In genomic region chr8:111252487-111253112, GRCm38 (mm10) we compare ENCODE assay signal across 19 mouse cellular contexts. TPM values are rescaled to one million over a fixed set of nuclear protein-coding genes. Genes with fewer than 3 reads are reported as not detected.
DNase-seq lines count a peak whose midpoint lies in the region; ATAC-seq lines count a peak whose summit lies in the region.
"Had no signal": no experiment of that assay in that cellular context is flagged by ENCODE, and none has a peak within 500 bp of the region (broad histone marks: within the 10 kb centered on the region; RNA-seq: fewer than 3 reads in every experiment).

No protein-coding gene starts in this region.

- ATAC-seq in kidney, embryonic 16.5 days (ENCODE audit: low FRiP score, low TSS enrichment), result peak; percentile 31; the same call in 1 of the 2 replicates
- peak; percentile 70 for ATAC-seq in liver, embryonic 12.5 days
- ATAC-seq in megakaryocyte-erythroid progenitor cell, adult 5-6 weeks (replicated peaks; ENCODE audit: low FRiP score, low TSS enrichment, poor library complexity, severe bottlenecking), result peak; percentile 91
- ATAC-seq: inflammation-experienced regulatory T-cells, adult 6 months had no signal

- no peak for DNase-seq in kidney, postnatal 14 days
- peak; percentile 34 for DNase-seq in c-Kit-positive CD71-positive TER-119-positive erythroid progenitor cells, embryonic 14.5 days (ENCODE audit: low spot score)
- DNase-seq in cerebellum, adult 11 months, result no peak
- DNase-seq in left cerebral cortex, adult 8-10 months (ENCODE audit: low spot score in 2 of 2), result no peak
- DNase-seq in cerebellum, adult 9-10 months, result no peak
- DNase-seq: cerebellum, postnatal 10 days; gastrocnemius, adult 2 months; heart, postnatal 10 days; lung, embryonic 14.5 days; midbrain, embryonic 14.5 days had no signal

- H3K4me3 ChIP-seq in kidney, embryonic 16.5 days (ENCODE audit: low read length), result no peak overlapping the region
- H3K4me3 ChIP-seq in liver, embryonic 12.5 days, result no peak overlapping the region
- H3K4me3 ChIP-seq: forebrain, embryonic 10.5 days; gastrocnemius, adult 2 months; limb, embryonic 12.5 days; myocyte had no signal

- peaks cover 8% of the 10 kb centered on the region for H3K4me1 ChIP-seq in kidney, embryonic 16.5 days (ENCODE audit: insufficient read depth, low read length)
- H3K4me1 ChIP-seq in liver, embryonic 12.5 days, result peaks cover 37% of the 10 kb centered on the region

- no peak overlapping the region for H3K9ac ChIP-seq in kidney, embryonic 16.5 days (replicated peaks; ENCODE audit: low read length)
- H3K9ac ChIP-seq in liver, embryonic 12.5 days, result no peak overlapping the region
- H3K9ac ChIP-seq: limb, embryonic 12.5 days; lung, embryonic 14.5 days had no signal

- peaks cover 5% of the 10 kb centered on the region; the same call in 1 of the 2 replicates for H3K36me3 ChIP-seq in kidney, embryonic 16.5 days (ENCODE audit: insufficient read depth, low read length)
- peaks cover 7% of the 10 kb centered on the region for H3K36me3 ChIP-seq in liver, embryonic 12.5 days

- H3K9me3 ChIP-seq in kidney, embryonic 16.5 days (ENCODE audit: low read length), result no peaks in the 10 kb centered on the region
- no peaks in the 10 kb centered on the region for H3K9me3 ChIP-seq in liver, embryonic 12.5 days (replicated peaks)
- H3K9me3 ChIP-seq: forebrain, embryonic 10.5 days; limb, embryonic 12.5 days had no signal

- H3K27ac ChIP-seq in kidney, embryonic 16.5 days (ENCODE audit: low read length), result no peak overlapping the region
- H3K27ac ChIP-seq in liver, embryonic 12.5 days, result 0 out of 2 replicates have a peak overlapping the region, but pooled peaks have one; percentile 5
- H3K27ac ChIP-seq: forebrain, embryonic 10.5 days; gastrocnemius, adult 2 months; limb, embryonic 12.5 days had no signal

- H3K27me3 ChIP-seq in kidney, embryonic 16.5 days (ENCODE audit: insufficient read depth, low read length), result no peaks in the 10 kb centered on the region
- no peaks in the 10 kb centered on the region for H3K27me3 ChIP-seq in liver, embryonic 12.5 days (replicated peaks)
- H3K27me3 ChIP-seq: CH12.LX; limb, embryonic 12.5 days had no signal

- no peak overlapping the region for H3K4me2 ChIP-seq in kidney, embryonic 16.5 days (replicated peaks; ENCODE audit: low read depth, low read length)
- H3K4me2 ChIP-seq in liver, embryonic 12.5 days, result peak overlapping the region; percentile 20
- H3K4me2 ChIP-seq: heart, embryonic 11.5 days; limb, embryonic 12.5 days; lung, embryonic 14.5 days had no signal

- WGBS in kidney, embryonic 16.5 days, result 60% methylated on average over 4 of the region's 4 CpGs
- WGBS in liver, embryonic 12.5 days (ENCODE audit: insufficient replicate concordance), result 45% methylated on average over 4 of the region's 4 CpGs

RNA-seq across cellular contexts. Expression of gene Glg1, which starts 6.4 kb away (rescaled TPM):
- polyA plus RNA-seq in kidney, embryonic 16.5 days (2015; fragmentation: Nextera tagmentation; extraction: Ambion mirVana), result 79.5 and 88.4 TPM in 2 replicates
- 30.7 and 32.3 TPM in 2 replicates for polyA plus RNA-seq in liver, embryonic 12.5 days (2016; fragmentation: Nextera tagmentation; extraction: Ambion mirVana)
- total RNA-seq in megakaryocyte-erythroid progenitor cell, adult 5-6 weeks (2014; fragmentation: Nextera tagmentation), result 24.8 and 39.2 TPM in 2 replicates
- total RNA-seq in megakaryocyte-erythroid progenitor cell, adult 5-6 weeks (2017), result 42.1 and 43.2 TPM in 2 replicates
- 100 to 1,000 TPM; 139 to 145 (median 142) TPM for total RNA-seq in left cerebral cortex, adult 8-10 months (2022)

RNA-seq across cellular contexts. Expression of gene Rfwd3, which starts 47.4 kb away (rescaled TPM):
- polyA plus RNA-seq in kidney, embryonic 16.5 days (2015; fragmentation: Nextera tagmentation; extraction: Ambion mirVana), result 71.9 and 74.9 TPM in 2 replicates
- polyA plus RNA-seq in liver, embryonic 12.5 days (2016; fragmentation: Nextera tagmentation; extraction: Ambion mirVana), result 70.6 and 71.0 TPM in 2 replicates
- total RNA-seq in megakaryocyte-erythroid progenitor cell, adult 5-6 weeks (2014; fragmentation: Nextera tagmentation), result 74.5 and 75.6 TPM in 2 replicates
- 51.3 and 63.6 TPM in 2 replicates for total RNA-seq in megakaryocyte-erythroid progenitor cell, adult 5-6 weeks (2017)
- total RNA-seq in left cerebral cortex, adult 8-10 months (2022), result 10 to 100 TPM; 22.4 to 24.1 (median 23.5) TPM

Comparison
In these comparisons a context has a peak if more than half of its experiments do, and no peak if none do; other contexts are left out.
1. ATAC-seq: peak in every context shown above with its lines; median percentile 91 in megakaryocyte-erythroid progenitor cell, adult 5-6 weeks; 70 in liver, embryonic 12.5 days; 31 in kidney, embryonic 16.5 days.